Mouse (Mus musculus): ENCODE data around the gene Timm13. TPM values are rescaled to one million over a fixed set of nuclear protein-coding genes. Genes with fewer than 3 reads are reported as not detected.

Timm13 gene
- polyA plus RNA-seq, 1 experiment: 510 TPM

GRCm38 (mm10) chr10:80921923-80922322 lies 21.2 kb upstream of the Timm13 start:
- TF ChIP-seq GATA1 (IDR thresholded peaks at IDR 0.05; ENCODE audit: low read length): no peak

GRCm38 (mm10) chr10:80917779-80918434 lies 17.1 kb upstream of the Timm13 start, which contains the start of gene Lmnb2:
Gene Lmnb2 (minus strand): TSS chr10:80918245.
- no peak for TF ChIP-seq GATA1 (IDR thresholded peaks at IDR 0.05; ENCODE audit: low read length)

GRCm38 (mm10) chr10:80917336-80917778 lies 16.6 kb upstream of the Timm13 start:
- TF ChIP-seq GATA1 (IDR thresholded peaks at IDR 0.05; ENCODE audit: low read length): no peak

GRCm38 (mm10) chr10:80915736-80916135 lies 15.0 kb upstream of the Timm13 start:
- TF ChIP-seq GATA1 (IDR thresholded peaks at IDR 0.05; ENCODE audit: low read length): no peak

DNA sequence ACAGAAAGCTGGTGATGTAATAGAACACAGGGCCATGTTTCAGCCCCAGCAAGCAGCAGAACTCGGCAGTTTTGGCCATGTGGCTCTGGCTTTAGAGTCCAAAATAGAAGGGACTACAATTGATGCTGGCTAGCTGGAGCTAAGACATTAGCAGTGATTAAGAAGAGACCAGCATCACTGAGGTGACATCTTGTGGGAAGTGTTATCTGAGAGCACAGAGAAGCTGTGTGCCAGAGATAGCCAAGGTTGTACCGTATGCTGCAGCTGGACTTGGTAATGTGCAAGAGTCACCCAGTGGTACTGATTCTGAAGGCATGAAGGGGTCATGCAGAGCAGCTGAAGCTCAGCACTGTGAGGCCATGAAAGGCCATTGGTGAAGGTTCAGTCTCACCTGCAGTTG lies 14.5 kb upstream of the Timm13 start:
- peak; percentile 14 for TF ChIP-seq GATA1 (IDR thresholded peaks at IDR 0.05; ENCODE audit: low read length)

- TF ChIP-seq GATA1 (IDR thresholded peaks at IDR 0.05; ENCODE audit: low read length): no peak
These were observed 13.5 kb upstream of the Timm13 start for GRCm38 (mm10) chr10:80914253-80914656.

GRCm38 (mm10) chr10:80913364-80914011 lies 12.7 kb upstream of the Timm13 start:
- no peak for TF ChIP-seq GATA1 (IDR thresholded peaks at IDR 0.05; ENCODE audit: low read length)

- TF ChIP-seq GATA1 (IDR thresholded peaks at IDR 0.05; ENCODE audit: low read length): no peak
These were observed 11.1 kb upstream of the Timm13 start for GRCm38 (mm10) chr10:80911891-80912290.

- TF ChIP-seq GATA1 (IDR thresholded peaks at IDR 0.05; ENCODE audit: low read length): no peak
These were observed 10.6 kb upstream of the Timm13 start for GRCm38 (mm10) chr10:80911354-80911753.

DNA sequence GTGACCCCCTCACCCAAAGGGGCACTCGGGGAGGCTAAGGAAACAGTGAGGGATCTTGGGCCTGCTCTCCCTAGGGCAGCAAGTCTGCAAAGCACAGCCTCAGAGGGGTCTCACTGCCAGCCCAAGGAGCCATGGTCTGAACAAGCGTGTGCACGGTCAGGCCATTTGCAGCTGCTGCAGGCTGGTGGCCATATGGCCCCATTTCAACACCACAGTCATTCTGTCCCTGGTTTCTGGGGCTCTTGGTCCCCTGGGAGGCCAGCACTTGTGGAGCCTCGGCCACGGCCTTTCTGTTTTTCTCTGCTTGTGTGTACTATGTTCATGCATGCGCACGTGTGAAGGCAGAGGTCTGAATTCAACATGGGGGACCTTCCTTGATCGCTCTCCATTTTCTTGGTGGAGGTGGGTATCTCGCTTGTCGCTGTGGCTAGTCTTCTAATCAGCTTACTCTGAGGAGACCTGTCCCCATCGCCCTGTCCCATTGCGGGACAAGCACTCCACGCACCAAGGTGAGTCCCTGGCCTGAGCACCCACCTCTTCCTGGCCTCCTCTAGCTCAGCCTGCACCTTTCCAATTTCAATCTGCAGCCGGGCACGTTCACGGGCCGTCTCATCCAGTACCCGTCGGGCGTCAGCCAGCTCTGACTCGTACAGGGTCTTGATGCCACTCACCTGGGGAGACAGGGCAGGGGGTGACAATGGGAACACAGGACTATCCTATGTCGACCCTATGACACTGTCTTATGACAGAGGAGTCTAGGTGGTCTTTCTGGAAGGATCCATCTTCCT lies 8.8 kb upstream of the Timm13 start:
- no peak for TF ChIP-seq GATA1 (IDR thresholded peaks at IDR 0.05; ENCODE audit: low read length)

DNA sequence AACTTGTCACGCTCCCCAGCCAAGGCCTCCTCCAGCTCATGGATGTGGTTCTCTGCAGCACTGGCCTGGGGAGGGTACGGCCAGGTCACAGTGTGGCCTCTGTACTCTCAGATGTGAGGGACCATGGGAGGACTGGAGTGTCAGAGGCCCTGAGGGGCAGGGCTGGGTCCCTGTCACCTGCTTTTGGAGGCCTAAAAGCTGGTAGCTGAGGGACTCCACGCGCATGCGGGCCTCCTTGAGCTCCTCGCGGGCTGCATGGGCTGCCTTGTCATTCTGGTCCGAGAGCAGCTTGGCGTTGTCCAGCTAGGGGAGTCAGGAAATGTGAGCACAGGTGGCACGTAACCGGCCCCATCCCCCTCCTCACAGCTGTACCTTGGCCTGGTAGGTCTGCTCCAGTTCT lies 3.9 kb upstream of the Timm13 start:
- TF ChIP-seq GATA1 (IDR thresholded peaks at IDR 0.05; ENCODE audit: low read length): no peak

GRCm38 (mm10) chr10:80904004-80904693 lies 3.4 kb upstream of the Timm13 start:
- TF ChIP-seq GATA1 (IDR thresholded peaks at IDR 0.05; ENCODE audit: low read length): no peak

- TF ChIP-seq GATA1 (IDR thresholded peaks at IDR 0.05; ENCODE audit: low read length): no peak
These were observed 2.5 kb upstream of the Timm13 start for GRCm38 (mm10) chr10:80903282-80903681.

GRCm38 (mm10) chr10:80902273-80902940 lies 1.6 kb upstream of the Timm13 start:
- no peak for TF ChIP-seq GATA1 (IDR thresholded peaks at IDR 0.05; ENCODE audit: low read length)

All from G1E-ER4 (cell line).